Mouse (Mus musculus) liver, embryonic 14.5 days (tissue): ENCODE measurements at regions not wholly inside any gene's neighbourhood (a gene's known extent, or its start where the extent isn't known, plus 50 kb on each side); places are given as distances from the start of the nearest gene placed in this dataset.

Experiments used
- ATAC-seq: fragments of 200-750 bp; cut with Nextera tagmentation; 2 replicates; pipeline ENCODE4 v1.8.0; 2017; ENCODE audit warnings: moderate number of reproducible peaks, mild to moderate bottlenecking, moderate library complexity; ENCODE audit not compliant: insufficient read depth
- DNase-seq, 3 experiments: peaks; one replicate each; pipeline ENCODE4 v3.0.0-alpha.2; 2012 to 2013; ENCODE audit warnings: low read depth in 3 of 3, low spot score in 3 of 3
- H3K27ac ChIP-seq: fragments of 300-500 bp; sonication (generic); 2 replicates; pipeline ENCODE4 v1.5.1; 2014; ENCODE audit warnings: moderate library complexity, mild to moderate bottlenecking, control low read depth, inconsistent platforms
- H3K27me3 ChIP-seq: fragments of 300-500 bp; sonication (generic); 2 replicates; pipeline ENCODE4 v1.6.1; 2014; ENCODE audit warnings: mild to moderate bottlenecking, low read length, moderate library complexity; ENCODE audit not compliant: control insufficient read depth, insufficient read depth
- H3K36me3 ChIP-seq: fragments of 300-500 bp; sonication (generic); replicated peaks from 2 replicates; pipeline ENCODE4 v1.6.1; 2014; ENCODE audit warnings: low read depth; ENCODE audit not compliant: control insufficient read depth, insufficient read depth
- H3K4me1 ChIP-seq, 2 experiments: fragments of 200-500 bp in 1 of 2; fragments of 300-500 bp in 1 of 2; sonication (generic) in 1 of 2; replicated peaks; 2 replicates each; pipeline ENCODE4 v1.6.1; 2012 to 2014; ENCODE audit warnings: antibody characterized with exemption in 1 of 2, inconsistent platforms in 1 of 2, low read length in 1 of 2; ENCODE audit not compliant: control insufficient read depth in 2 of 2, insufficient read depth in 2 of 2
- H3K4me2 ChIP-seq: fragments of 300-500 bp; sonication (generic); 2 replicates; pipeline ENCODE4 v1.6.1; 2014; ENCODE audit warnings: low read depth, mild to moderate bottlenecking, control low read depth, moderate library complexity
- H3K4me3 ChIP-seq, 2 experiments: fragments of 200-500 bp in 1 of 2; fragments of 300-500 bp in 1 of 2; sonication (generic) in 1 of 2; 2 replicates each; pipeline ENCODE4 v1.5.1; 2012 to 2014; ENCODE audit warnings: low read depth in 2 of 2, low read length in 2 of 2, mild to moderate bottlenecking in 2 of 2, control low read depth in 1 of 2, inconsistent platforms in 1 of 2, moderate library complexity in 1 of 2; ENCODE audit not compliant: insufficient read depth in 1 of 2
- H3K9ac ChIP-seq: fragments of 300-500 bp; sonication (generic); replicated peaks from 2 replicates; pipeline ENCODE4 v1.6.1; 2014; ENCODE audit warnings: mild to moderate bottlenecking, control low read depth, moderate library complexity
- H3K9me3 ChIP-seq: fragments of 300-500 bp; sonication (generic); 2 replicates; pipeline ENCODE4 v1.6.1; 2016; ENCODE audit warnings: low read length, mixed read lengths; ENCODE audit not compliant: control insufficient read depth
- CTCF ChIP-seq: IDR thresholded peaks from 2 replicates; pipeline ENCODE4 v1.5.1; 2016; ENCODE audit warnings: antibody characterized with exemption, low read depth, control low read depth
- EP300 ChIP-seq: IDR thresholded peaks from 2 replicates; pipeline ENCODE4 v1.6.1; 2016; ENCODE audit warnings: antibody characterized with exemption, low read depth
- WGBS: fragments of 180-500 bp; shearing (Covaris S2); extraction: QIAGEN DNeasy Blood & Tissue Kit; methylation state at CpG from one replicate; pipeline ENCODE4 v1.1.7; 2014; ENCODE audit not compliant: insufficient replicate concordance; 5-methylcytosine and 5-hydroxymethylcytosine counted together

- no peak for TF ChIP-seq EP300
- TF ChIP-seq CTCF, result no peak
- WGBS, result 70% methylated on average over 7 of the region's 7 CpGs
- Histone ChIP-seq H3K4me2 (no peak overlapping the region), H3K27me3 (no peaks in the 10 kb centered on the region), H3K27ac (no peak overlapping the region), H3K36me3 (no peaks in the 10 kb centered on the region), H3K4me1 (no peaks in the 10 kb centered on the region), H3K4me3 (no peak overlapping the region), H3K9me3 (no peaks in the 10 kb centered on the region), H3K9ac (no peak overlapping the region)
- DNase-seq (no peak), ATAC-seq (no peak)
Measured at GRCm38 (mm10) chr14:61795976-61796645, 188.9 kb downstream of the Kcnrg start.

DNA sequence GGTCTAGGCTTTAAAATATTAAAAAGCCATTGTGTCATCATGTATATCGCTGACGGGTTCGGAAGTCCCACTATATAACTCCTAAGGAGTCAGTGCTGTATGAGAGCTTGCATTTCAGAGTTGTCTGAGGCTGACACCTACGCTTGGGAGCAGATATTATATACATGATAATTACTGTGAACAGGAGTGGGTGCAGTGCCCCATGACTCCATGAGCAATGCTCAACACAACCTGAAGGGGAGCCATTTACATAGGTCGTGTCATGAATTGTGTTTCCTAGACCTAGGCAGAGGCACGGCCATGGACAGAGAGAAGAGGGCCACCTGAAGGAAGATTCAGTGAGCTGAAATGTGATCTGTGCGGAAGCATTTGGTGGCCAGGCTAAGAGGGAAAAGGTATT lies 189.4 kb downstream of the Kcnrg start:
- DNase-seq (no peak), ATAC-seq (no peak)
- Histone ChIP-seq H3K4me3 (no peak overlapping the region), H3K27ac (no peak overlapping the region), H3K9me3 (no peaks in the 10 kb centered on the region), H3K27me3 (no peaks in the 10 kb centered on the region), H3K4me1 (no peaks in the 10 kb centered on the region), H3K4me2 (no peak overlapping the region), H3K36me3 (no peaks in the 10 kb centered on the region), H3K9ac (no peak overlapping the region)
- 66% methylated on average over 7 of the region's 7 CpGs for WGBS
- TF ChIP-seq CTCF, result no peak
- TF ChIP-seq EP300, result no peak

GRCm38 (mm10) chr14:61803421-61803925 lies 196.2 kb downstream of the Kcnrg start:
- ATAC-seq, result no peak
- Histone ChIP-seq H3K27ac (no peak overlapping the region), H3K27me3 (no peaks in the 10 kb centered on the region), H3K4me1 (no peaks in the 10 kb centered on the region), H3K4me3 (no peak overlapping the region), H3K36me3 (no peaks in the 10 kb centered on the region), H3K4me2 (no peak overlapping the region), H3K9me3 (no peaks in the 10 kb centered on the region), H3K9ac (no peak overlapping the region)
- TF ChIP-seq EP300 (no peak), CTCF (no peak)
- WGBS, result 22% methylated on average over 1 of the region's 1 CpGs
- no peak for DNase-seq

GRCm38 (mm10) chr14:61805433-61805832 lies 198.2 kb downstream of the Kcnrg start:
- no peak overlapping the region for H3K4me2 ChIP-seq
- no peaks in the 10 kb centered on the region for H3K9me3 ChIP-seq
- ATAC-seq (no peak), DNase-seq (no peak)
- no peak overlapping the region for H3K9ac ChIP-seq
- H3K36me3 ChIP-seq, result no peaks in the 10 kb centered on the region
- H3K27ac ChIP-seq, result no peak overlapping the region
- H3K27me3 ChIP-seq, result no peaks in the 10 kb centered on the region
- TF ChIP-seq CTCF (no peak), EP300 (no peak)
- H3K4me3 ChIP-seq, result no peak overlapping the region
- WGBS, result 53% methylated on average over 2 of the region's 2 CpGs
- no peaks in the 10 kb centered on the region for H3K4me1 ChIP-seq

- TF ChIP-seq CTCF (no peak), EP300 (no peak)
- 62% methylated on average over 9 of the region's 9 CpGs for WGBS
- H3K9ac ChIP-seq, result no peak overlapping the region
- H3K36me3 ChIP-seq, result no peaks in the 10 kb centered on the region
- no peaks in the 10 kb centered on the region for H3K4me1 ChIP-seq
- H3K27me3 ChIP-seq, result no peaks in the 10 kb centered on the region
- no peak for DNase-seq
- H3K4me3 ChIP-seq, result no peak overlapping the region
- no peak overlapping the region for H3K27ac ChIP-seq
- no peaks in the 10 kb centered on the region for H3K9me3 ChIP-seq
- no peak overlapping the region for H3K4me2 ChIP-seq
- ATAC-seq, result no peak
Measured at GRCm38 (mm10) chr14:61808193-61808592, 200.9 kb downstream of the Kcnrg start.
